Mouse (Mus musculus) C2C12 (cell line): ENCODE results near the gene Dnajc12. TPM values are rescaled to one million over a fixed set of nuclear protein-coding genes. Genes with fewer than 3 reads are reported as not detected.
"Not testable (repeated sequence)": the region's sequence is repeated elsewhere in the genome, so short reads cannot be mapped to it uniquely, and the experiment has no call there.

Experiments
- H3K27me3 ChIP-seq: one replicate; pipeline ENCODE4 v1.6.1; 2011; ENCODE audit not compliant: control insufficient read depth, insufficient read depth, insufficient read length
- H3K36me3 ChIP-seq: one replicate; pipeline ENCODE4 v1.6.1; 2011; ENCODE audit not compliant: control insufficient read depth, insufficient read depth
- H3K4me3 ChIP-seq: one replicate; pipeline ENCODE4 v1.5.1; 2011; ENCODE audit warnings: mild to moderate bottlenecking, control low read depth; ENCODE audit not compliant: poor library complexity, insufficient read depth, severe bottlenecking
- H3K79me2 ChIP-seq: one replicate; pipeline ENCODE4 v1.6.1; 2011; ENCODE audit not compliant: control insufficient read depth, insufficient read depth
- H3K79me3 ChIP-seq: one replicate; pipeline ENCODE4 v1.6.1; 2011; ENCODE audit warnings: low read depth, control low read depth
- H3ac ChIP-seq: one replicate; pipeline ENCODE3; 2011; ENCODE audit warnings: low read depth; ENCODE audit not compliant: control insufficient read depth, insufficient read length
- CEBPB ChIP-seq: IDR thresholded peaks from one replicate; pipeline ENCODE4 v1.6.1; 2011; ENCODE audit warnings: low read depth, mild to moderate bottlenecking, control low read depth, moderate library complexity
- CTCF ChIP-seq: IDR thresholded peaks from one replicate; pipeline ENCODE4 v1.5.1; 2011; ENCODE audit not compliant: control insufficient read depth, insufficient read depth, insufficient read length
- FOSL1 ChIP-seq: IDR thresholded peaks from one replicate; pipeline ENCODE4 v1.8.0; 2011; ENCODE audit warnings: mild to moderate bottlenecking, low read length; ENCODE audit not compliant: poor library complexity, insufficient read depth, severe bottlenecking
- MAX ChIP-seq: IDR thresholded peaks from one replicate; pipeline ENCODE4 v1.6.1; 2011; ENCODE audit warnings: mild to moderate bottlenecking, control low read depth
- MYOD1 ChIP-seq: IDR thresholded peaks from one replicate; pipeline ENCODE4 v1.6.1; 2011; ENCODE audit warnings: low read depth; ENCODE audit not compliant: control insufficient read depth, insufficient read length
- MYOG ChIP-seq: IDR thresholded peaks from one replicate; pipeline ENCODE4 v1.6.1; 2011; ENCODE audit not compliant: control insufficient read depth, insufficient read length; ENCODE audit errors: extremely low read depth
- USF1 ChIP-seq: IDR thresholded peaks from one replicate; pipeline ENCODE4 v1.6.1; 2011; ENCODE audit warnings: low read depth, mild to moderate bottlenecking, control low read depth, moderate library complexity
- polyA plus RNA-seq: library from polyadenylated mRNA; unstranded; fragments of >200 nt; fragmentation: generic; extraction: Trizol; gene quantifications from one replicate; pipeline ENCODE4 v1.2.1, GENCODE M21; 2012; ENCODE audit warnings: missing spikeins

Dnajc12 gene
- polyA plus RNA-seq, 1 experiment: 2.8 TPM

GRCm38 (mm10) chr10:63341351-63341750 lies 40.9 kb upstream of the Dnajc12 start:
- no peak overlapping the region for H3K4me3 ChIP-seq
- H3K36me3 ChIP-seq: peaks cover 2% of the 10 kb centered on the region
- TF ChIP-seq CEBPB: no peak
- TF ChIP-seq FOSL1: no peak
- no peak for TF ChIP-seq MAX
- no peak for TF ChIP-seq USF1
- no peak for TF ChIP-seq MYOG
- TF ChIP-seq CTCF: no peak
- TF ChIP-seq MYOD1: no peak
- H3ac ChIP-seq: no peak overlapping the region
- H3K27me3 ChIP-seq: no peaks in the 10 kb centered on the region
- H3K79me2 ChIP-seq: peaks cover 20% of the 10 kb centered on the region
- peaks cover 16% of the 10 kb centered on the region for H3K79me3 ChIP-seq

- Histone ChIP-seq H3K4me3 (no peak overlapping the region), H3K27me3 (no peaks in the 10 kb centered on the region), H3ac (no peak overlapping the region), H3K79me3 (no peaks in the 10 kb centered on the region), H3K36me3 (no peaks in the 10 kb centered on the region), H3K79me2 (no peaks in the 10 kb centered on the region)
- TF ChIP-seq USF1: no peak
- no peak for TF ChIP-seq CEBPB
- no peak for TF ChIP-seq CTCF
- TF ChIP-seq MYOD1: no peak
- no peak for TF ChIP-seq FOSL1
- TF ChIP-seq MAX: no peak
- no peak for TF ChIP-seq MYOG
Observed at GRCm38 (mm10) chr10:63344751-63345150, 37.5 kb upstream of the Dnajc12 start.

- Histone ChIP-seq H3K79me2 (no peaks in the 10 kb centered on the region), H3K36me3 (no peaks in the 10 kb centered on the region), H3K4me3 (no peak overlapping the region), H3ac (no peak overlapping the region), H3K79me3 (no peaks in the 10 kb centered on the region), H3K27me3 (no peaks in the 10 kb centered on the region)
- no peak for TF ChIP-seq MYOG
- no peak for TF ChIP-seq MAX
- no peak for TF ChIP-seq FOSL1
- TF ChIP-seq CTCF: no peak
- TF ChIP-seq MYOD1: no peak
- TF ChIP-seq USF1: no peak
Observed at GRCm38 (mm10) chr10:63348291-63348690, 34.0 kb upstream of the Dnajc12 start.

GRCm38 (mm10) chr10:63350666-63351065 lies 31.6 kb upstream of the Dnajc12 start:
- Histone ChIP-seq H3K36me3 (no peaks in the 10 kb centered on the region), H3K79me3 (no peaks in the 10 kb centered on the region), H3K4me3 (no peak overlapping the region), H3K79me2 (no peaks in the 10 kb centered on the region), H3K27me3 (no peaks in the 10 kb centered on the region), H3ac (no peak overlapping the region)
- TF ChIP-seq MYOD1: no peak
- no peak for TF ChIP-seq USF1
- TF ChIP-seq MYOG: no peak
- TF ChIP-seq CEBPB: no peak
- no peak for TF ChIP-seq MAX
- TF ChIP-seq CTCF: no peak
- TF ChIP-seq FOSL1: no peak

GRCm38 (mm10) chr10:63351099-63351498 lies 31.1 kb upstream of the Dnajc12 start:
- H3K79me3 ChIP-seq, H3K79me2 ChIP-seq, H3ac ChIP-seq, H3K36me3 ChIP-seq, H3K27me3 ChIP-seq, H3K4me3 ChIP-seq: not testable (repeated sequence)

GRCm38 (mm10) chr10:63352111-63352510 lies 30.1 kb upstream of the Dnajc12 start:
- no peaks in the 10 kb centered on the region for H3K36me3 ChIP-seq
- no peak overlapping the region for H3K4me3 ChIP-seq
- H3ac ChIP-seq: no peak overlapping the region
- no peaks in the 10 kb centered on the region for H3K79me2 ChIP-seq
- no peaks in the 10 kb centered on the region for H3K27me3 ChIP-seq
- TF ChIP-seq CEBPB: no peak
- H3K79me3 ChIP-seq: no peaks in the 10 kb centered on the region

- Histone ChIP-seq H3K27me3 (no peaks in the 10 kb centered on the region), H3ac (no peak overlapping the region), H3K79me3 (no peaks in the 10 kb centered on the region), H3K79me2 (no peaks in the 10 kb centered on the region), H3K36me3 (no peaks in the 10 kb centered on the region), H3K4me3 (no peak overlapping the region)
- TF ChIP-seq MAX (no peak), CTCF (no peak), FOSL1 (no peak), MYOD1 (no peak), CEBPB (no peak), USF1 (no peak), MYOG (no peak)
Observed at GRCm38 (mm10) chr10:63360502-63360901, 21.7 kb upstream of the Dnajc12 start.
